20 mouse cellular contexts compared by ENCODE assay signal in genomic region chr10:122943824-122944223, GRCm38 (mm10).
DNase-seq lines count a peak whose midpoint lies in the region; ATAC-seq and TF ChIP-seq lines count a peak whose summit lies in the region.
"Had no signal": no experiment of that assay in that cellular context is flagged by ENCODE, and none has a peak within 500 bp of the region (broad histone marks: within the 10 kb centered on the region; RNA-seq: fewer than 3 reads in every experiment).

No protein-coding gene starts in this region.

- peak; percentile 45 for DNase-seq in embryo, embryonic 11 days
- no peak for DNase-seq in embryo, embryonic 9.5 days (ENCODE audit: extremely low spot score)
- no peak for DNase-seq in hindbrain, postnatal 0 days (ENCODE audit: low spot score)
- DNase-seq in forelimb bud, embryonic 11.5 days (ENCODE audit: low read depth, low spot score) = peak; percentile 54
- peak; percentile 59 for DNase-seq in mesoderm, embryonic 11.5 days (ENCODE audit: low read depth, low spot score)
- DNase-seq in spleen, postnatal 10 days (ENCODE audit: low spot score in 2 of 2) = no peak
- DNase-seq: adrenal gland, postnatal 10 days; cerebellum, adult 18-20 months; cerebellum, adult 9-11 months; cerebellum, postnatal 36 days; forebrain, postnatal 0 days; gastrocnemius, postnatal 10 days; heart, postnatal 4 days had no signal

- ATAC-seq in hindbrain, embryonic 13.5 days (ENCODE audit: low FRiP score) = no peak
- no peak for ATAC-seq in hindbrain, postnatal 0 days
- ATAC-seq in frontal cortex, adult (ENCODE audit: low TSS enrichment) = no peak
- ATAC-seq: forebrain, embryonic 13.5 days; forebrain, postnatal 0 days; intestine, embryonic 15.5 days had no signal

- H3K4me3 ChIP-seq in hindbrain, embryonic 13.5 days = no peak overlapping the region
- H3K4me3 ChIP-seq in hindbrain, postnatal 0 days (ENCODE audit: low read length) = no peak overlapping the region
- H3K4me3 ChIP-seq: embryonic facial prominence, embryonic 12.5 days; forebrain, embryonic 13.5 days; heart, embryonic 13.5 days; hindbrain, embryonic 12.5 days; intestine, embryonic 15.5 days had no signal

- H3K9me3 ChIP-seq in hindbrain, embryonic 13.5 days = no peaks in the 10 kb centered on the region
- no peaks in the 10 kb centered on the region for H3K9me3 ChIP-seq in hindbrain, postnatal 0 days (ENCODE audit: low read length)
- H3K9me3 ChIP-seq: embryonic facial prominence, embryonic 12.5 days; forebrain, embryonic 13.5 days; heart, embryonic 13.5 days; hindbrain, embryonic 12.5 days; intestine, embryonic 15.5 days had no signal

- no peak for TF ChIP-seq CTCF in hindbrain, postnatal 0 days (IDR thresholded peaks at IDR 0.05; ENCODE audit: low read depth)

- WGBS in hindbrain, embryonic 13.5 days = 56% methylated on average over 6 of the region's 6 CpGs
- WGBS in hindbrain, postnatal 0 days = 53% methylated on average over 6 of the region's 6 CpGs

- no peak overlapping the region for H3K9ac ChIP-seq in hindbrain, embryonic 13.5 days
- no peak overlapping the region for H3K9ac ChIP-seq in hindbrain, postnatal 0 days (replicated peaks; ENCODE audit: low read length)
- H3K9ac ChIP-seq: embryonic facial prominence, embryonic 12.5 days; forebrain, embryonic 13.5 days; forebrain, postnatal 0 days; heart, embryonic 13.5 days; hindbrain, embryonic 12.5 days; intestine, embryonic 15.5 days had no signal

- no peak overlapping the region for H3K4me2 ChIP-seq in hindbrain, embryonic 13.5 days
- H3K4me2 ChIP-seq in hindbrain, postnatal 0 days (ENCODE audit: low read depth, low read length) = no peak overlapping the region
- H3K4me2 ChIP-seq: embryonic facial prominence, embryonic 12.5 days; forebrain, embryonic 13.5 days; heart, embryonic 13.5 days; hindbrain, embryonic 12.5 days; intestine, embryonic 15.5 days had no signal

- H3K27me3 ChIP-seq in hindbrain, embryonic 13.5 days = no peaks in the 10 kb centered on the region
- no peaks in the 10 kb centered on the region for H3K27me3 ChIP-seq in hindbrain, postnatal 0 days (ENCODE audit: insufficient read depth, low read length)
- H3K27me3 ChIP-seq: embryonic facial prominence, embryonic 12.5 days; forebrain, embryonic 13.5 days; heart, embryonic 13.5 days; hindbrain, embryonic 12.5 days; intestine, embryonic 15.5 days had no signal

- no peaks in the 10 kb centered on the region for H3K36me3 ChIP-seq in hindbrain, embryonic 13.5 days
- peaks cover 7% of the 10 kb centered on the region; the same call in 1 of the 2 replicates for H3K36me3 ChIP-seq in hindbrain, postnatal 0 days (ENCODE audit: insufficient read depth, low read length)
- H3K36me3 ChIP-seq: embryonic facial prominence, embryonic 12.5 days; heart, embryonic 13.5 days; hindbrain, embryonic 12.5 days; intestine, embryonic 15.5 days had no signal

- 0 out of 2 replicates have a peak overlapping the region, but pooled peaks have one; percentile 23 for H3K27ac ChIP-seq in hindbrain, embryonic 13.5 days
- H3K27ac ChIP-seq in hindbrain, postnatal 0 days = no peak overlapping the region
- H3K27ac ChIP-seq: embryonic facial prominence, embryonic 12.5 days; forebrain, embryonic 13.5 days; heart, embryonic 13.5 days; hindbrain, embryonic 12.5 days; intestine, embryonic 15.5 days had no signal

- H3K4me1 ChIP-seq in hindbrain, embryonic 13.5 days (replicated peaks) = peaks cover 9% of the 10 kb centered on the region; the same call in 1 of the 2 replicates
- H3K4me1 ChIP-seq in hindbrain, postnatal 0 days (ENCODE audit: insufficient read depth, low read length) = no peaks in the 10 kb centered on the region
- H3K4me1 ChIP-seq: forebrain, embryonic 13.5 days; intestine, embryonic 15.5 days had no signal

Comparison
In these comparisons a context has a peak if more than half of its experiments do, and no peak if none do; other contexts are left out.
1. DNase-seq: peak in embryo, embryonic 11 days (single experiment), forelimb bud, embryonic 11.5 days (single experiment) and mesoderm, embryonic 11.5 days (single experiment); none in embryo, embryonic 9.5 days (single experiment), hindbrain, postnatal 0 days (single experiment) and spleen, postnatal 10 days (0 of 2).